Mouse (Mus musculus) cerebellum, postnatal 25 days (tissue): ENCODE measurements around the gene Pla1a.
A peak's percentile ranks its signal among the peaks of the same experiment; 100 is the strongest.
"Not testable (repeated sequence)": the region's sequence is repeated elsewhere in the genome, so short reads cannot be mapped to it uniquely, and the experiment has no call there.

ENCODE experiments used
- DNase-seq, 2 experiments: peaks; one replicate each; pipeline ENCODE4 v3.0.0; 2021; ENCODE audit warnings: mixed read lengths in 2 of 2

Pla1a gene

DNA sequence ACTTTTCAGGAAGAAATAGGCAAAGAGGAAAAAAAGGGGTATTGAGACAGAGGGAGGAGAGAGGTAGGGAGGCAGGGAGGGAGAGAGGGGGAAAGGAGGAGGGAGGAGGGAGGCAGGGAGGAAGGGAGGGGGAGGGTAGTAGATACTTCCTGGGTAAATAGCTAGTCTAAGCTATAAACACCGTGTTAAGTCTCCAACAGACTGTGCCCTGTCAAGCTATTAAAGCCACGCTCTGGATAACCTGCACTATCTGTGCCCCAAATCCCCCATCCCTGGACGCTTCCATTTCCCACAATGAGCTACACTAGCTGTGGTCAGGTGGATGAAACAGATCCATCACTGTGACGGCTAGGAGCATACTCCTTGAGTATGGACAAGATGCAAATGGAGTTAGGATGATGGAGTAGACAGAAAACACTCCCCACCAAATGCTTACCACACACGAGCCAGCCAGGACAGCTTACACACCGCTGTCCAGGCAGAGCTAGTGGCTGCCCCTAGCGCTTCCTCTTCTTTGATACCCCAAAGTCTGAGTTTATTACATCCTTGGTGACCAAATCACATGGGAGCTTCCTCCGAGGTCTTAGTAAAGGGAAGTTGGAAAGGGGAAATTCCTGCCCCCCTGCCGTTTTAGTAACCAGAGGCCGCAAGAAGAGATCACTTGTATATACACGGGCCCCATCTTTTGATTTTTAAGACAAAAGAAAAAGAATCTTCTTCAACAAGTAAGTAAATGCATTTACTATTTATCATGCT, 24.0 kb upstream of the Pla1a start:
- no peak for DNase-seq

DNA sequence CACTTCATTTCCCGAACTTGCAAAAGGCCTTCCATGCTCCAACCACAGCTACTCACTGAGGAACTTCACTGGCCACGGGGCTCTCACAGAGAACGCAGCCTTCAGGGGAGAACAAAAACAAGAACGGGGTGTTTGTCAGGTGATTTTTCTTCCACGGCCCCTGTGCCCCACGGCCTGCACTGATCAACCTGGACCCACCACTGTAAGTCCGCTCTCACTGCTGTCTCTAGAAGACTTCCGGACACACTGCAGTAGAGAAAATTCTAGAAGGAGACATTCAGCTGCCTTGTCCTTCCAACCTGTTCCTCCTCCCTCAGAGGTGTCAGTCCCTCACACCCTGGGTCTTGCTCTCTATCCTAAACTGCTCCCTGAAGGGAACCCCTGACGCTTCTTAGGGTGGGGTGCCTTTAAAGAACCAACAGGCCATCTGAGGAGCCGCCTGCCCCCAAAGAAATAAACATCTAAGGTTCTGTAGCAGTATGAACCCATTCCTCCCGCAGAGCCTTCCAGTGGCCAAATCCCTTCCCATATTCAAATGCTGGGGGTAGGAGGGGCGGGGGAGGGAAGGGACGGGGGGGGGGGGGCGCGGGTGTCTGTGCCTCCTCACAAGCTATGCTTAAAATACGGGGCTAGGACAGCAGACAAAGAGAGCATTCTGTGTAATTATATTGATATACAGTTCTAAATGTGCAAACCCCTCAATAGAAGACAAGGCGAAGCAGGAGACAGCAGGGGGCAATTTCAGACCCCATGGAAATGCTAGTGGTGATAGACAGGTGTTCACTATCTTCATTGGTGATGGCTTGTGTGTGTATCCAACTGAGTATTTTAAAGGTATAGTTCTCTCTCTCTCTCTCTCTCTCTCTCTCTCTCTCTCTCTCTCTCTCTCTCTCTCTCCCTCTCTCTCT, 22.8 kb upstream of the Pla1a start, which contains the start of gene Cd80:
TSS of gene Cd80 (plus strand) at position 51 of the 908 bp plus-strand sequence.
- no peak for DNase-seq

DNA sequence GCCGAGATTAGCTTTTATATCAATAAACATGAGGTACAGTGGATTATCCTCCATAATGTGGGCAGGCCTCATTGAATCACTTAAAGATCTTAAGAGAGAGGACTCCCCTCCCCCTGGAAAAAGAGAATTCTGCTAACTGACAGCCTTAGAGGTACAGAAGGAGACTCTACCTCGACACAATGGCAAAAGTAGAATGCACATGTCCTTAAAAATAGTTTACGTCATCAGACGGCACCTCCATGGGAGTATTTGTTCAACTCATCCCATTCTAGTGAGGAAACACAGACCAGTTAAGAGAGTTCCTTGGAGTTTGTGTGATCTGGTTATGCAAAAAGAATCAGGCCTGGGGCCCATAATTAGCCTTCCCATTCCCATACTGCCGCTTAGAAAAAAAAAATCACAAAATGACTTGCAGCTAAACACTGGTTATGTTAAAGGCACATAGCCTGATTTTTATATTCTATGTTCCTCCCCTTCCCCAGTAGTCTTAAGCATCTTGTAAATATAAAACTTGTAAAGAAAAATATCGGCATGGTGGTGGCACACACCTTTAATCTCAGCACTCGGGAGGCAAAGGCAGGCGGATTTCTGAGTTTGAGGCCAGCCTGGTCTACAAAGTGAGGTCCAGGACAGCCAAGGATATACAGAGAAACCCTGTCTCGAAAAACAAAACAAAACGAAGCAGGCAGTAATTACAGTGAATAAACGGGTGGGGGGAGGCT, 21.7 kb upstream of the Pla1a start:
- no peak for DNase-seq

DNA sequence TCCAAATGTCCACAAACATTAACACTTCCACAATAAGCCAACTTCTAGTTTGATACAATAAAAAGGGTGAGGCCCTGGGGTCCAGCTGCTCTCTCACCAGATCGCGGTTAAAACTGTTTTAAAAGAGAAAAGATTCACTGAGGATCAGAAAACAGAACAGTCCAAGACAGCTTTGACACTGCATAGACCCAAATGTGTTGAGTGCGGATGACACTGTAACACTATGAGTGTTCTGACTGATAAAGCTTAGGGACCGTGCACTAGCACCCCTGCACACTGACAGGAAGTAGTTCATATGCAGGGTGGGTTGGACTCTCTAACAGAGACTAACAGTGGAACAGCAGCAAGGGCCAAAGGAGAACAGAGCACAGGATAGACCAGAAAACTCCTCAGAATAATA, 21.0 kb upstream of the Pla1a start:
- no peak for DNase-seq

DNA sequence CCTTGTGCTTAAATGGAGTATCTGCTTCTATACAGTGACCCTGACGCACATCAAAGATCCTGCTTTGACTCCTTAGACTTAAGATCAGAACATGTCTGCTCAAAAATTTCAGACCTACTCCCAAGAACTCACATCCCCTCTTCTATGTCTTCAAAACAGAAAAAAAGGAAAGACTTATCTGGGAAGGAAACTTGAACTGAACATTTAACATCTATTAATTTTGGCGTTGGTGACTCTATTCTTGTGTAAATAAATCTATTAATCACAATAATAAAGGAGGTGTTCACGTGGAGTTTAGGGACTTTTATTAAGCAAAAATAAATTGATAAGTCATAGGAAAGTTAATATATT, 20.2 kb upstream of the Pla1a start:
- DNase-seq: no peak

DNA sequence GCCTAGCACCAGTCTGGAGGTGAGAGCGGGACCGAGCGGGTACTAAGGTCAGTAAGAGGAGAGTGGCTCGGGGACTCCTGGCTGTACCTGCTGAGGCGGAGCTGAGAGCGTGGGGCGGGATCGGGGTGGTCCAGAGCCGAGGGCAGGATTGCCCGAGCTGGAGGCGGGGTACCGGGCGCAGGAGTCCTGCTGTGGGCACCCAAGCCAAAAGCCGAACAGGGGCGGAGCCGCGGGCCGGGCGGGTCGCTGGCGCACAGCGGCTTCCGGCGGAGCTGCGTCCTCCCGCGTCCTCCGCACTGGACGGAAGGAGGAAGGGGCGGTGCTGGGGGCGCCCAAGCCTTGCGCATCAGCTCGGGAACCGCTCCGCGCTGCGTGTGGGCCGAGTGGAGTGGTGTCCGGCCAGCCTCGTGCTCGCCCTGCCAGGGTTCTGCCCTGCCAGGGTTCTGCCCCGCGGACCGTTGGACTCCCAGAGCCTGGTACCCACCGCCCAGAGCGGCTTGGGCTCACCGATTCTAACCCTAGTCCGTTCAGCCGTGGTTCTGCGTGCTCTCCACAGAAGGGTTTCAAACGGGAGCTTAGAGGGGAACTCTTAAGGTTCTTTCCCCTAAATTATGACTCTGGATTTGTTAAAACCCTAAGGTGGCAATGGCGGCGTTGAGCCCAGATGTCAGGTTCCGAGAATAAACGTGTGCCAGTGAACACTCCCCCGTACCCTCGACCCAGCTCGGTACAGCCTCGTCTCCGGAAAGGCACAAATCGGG, 19.7 kb upstream of the Pla1a start, which contains the start of gene Adprh:
TSS of gene Adprh (minus strand) at position 262 of the 761 bp plus-strand sequence.
- peak; percentile 93 to 95 for DNase-seq

DNA sequence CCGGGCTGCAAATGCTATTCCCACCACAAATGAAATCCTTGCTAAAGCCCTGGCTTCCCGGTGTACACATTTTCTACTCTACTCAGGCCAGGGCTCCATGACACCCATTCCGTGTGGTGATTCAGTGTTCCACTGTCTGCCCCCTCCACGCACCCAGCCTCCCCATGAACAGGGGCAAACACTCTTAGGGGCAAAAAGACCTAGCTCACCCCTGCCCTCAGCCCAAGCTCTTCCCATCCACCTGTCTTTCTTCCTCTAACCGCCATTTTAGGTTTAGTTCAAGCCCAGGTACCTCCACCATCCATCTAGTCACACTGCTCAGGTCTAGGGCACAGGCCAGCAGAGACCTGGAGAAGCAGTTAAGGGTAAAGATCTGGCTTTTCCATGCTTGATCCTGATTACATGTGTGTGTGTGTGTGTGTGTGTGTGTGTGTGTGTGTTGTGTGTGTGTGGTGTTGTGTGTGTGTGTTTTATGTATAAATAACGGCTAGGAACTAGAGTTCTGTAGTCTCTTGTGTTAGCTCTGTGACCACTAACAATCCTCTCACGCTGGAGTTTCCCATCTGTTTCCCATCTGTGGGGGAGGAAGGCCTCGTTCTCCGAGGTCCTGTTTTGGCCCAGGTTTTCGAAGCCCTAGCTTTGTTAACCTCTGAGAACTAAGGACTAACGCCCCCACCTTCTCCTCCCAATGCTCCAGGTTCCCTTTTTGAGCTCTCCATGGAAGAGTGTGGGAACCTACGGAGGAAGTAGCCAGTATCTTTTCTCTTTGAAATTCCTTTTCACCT, 18.7 kb upstream of the Pla1a start:
- peak in 1 of 2 experiments; percentile 40 for DNase-seq

DNA sequence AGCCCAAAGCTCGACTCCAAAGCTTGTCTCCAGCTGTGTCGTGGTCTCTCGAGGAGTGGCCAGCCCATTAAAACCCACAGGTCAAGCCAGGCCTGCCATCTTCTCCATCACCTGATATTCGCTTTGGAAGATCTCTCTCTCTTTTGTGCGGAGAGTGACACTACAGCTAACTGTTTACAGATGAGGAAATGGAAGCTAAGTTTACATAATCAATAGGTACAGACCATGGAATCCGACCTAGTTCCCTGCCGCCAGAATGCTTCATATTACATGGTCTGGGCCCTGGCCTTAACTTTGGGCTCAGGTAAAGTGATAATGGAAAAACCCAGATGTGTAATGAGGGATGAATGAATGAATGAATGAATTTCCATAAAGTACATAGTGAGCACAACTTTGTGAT, 17.8 kb upstream of the Pla1a start:
- DNase-seq: no peak

DNA sequence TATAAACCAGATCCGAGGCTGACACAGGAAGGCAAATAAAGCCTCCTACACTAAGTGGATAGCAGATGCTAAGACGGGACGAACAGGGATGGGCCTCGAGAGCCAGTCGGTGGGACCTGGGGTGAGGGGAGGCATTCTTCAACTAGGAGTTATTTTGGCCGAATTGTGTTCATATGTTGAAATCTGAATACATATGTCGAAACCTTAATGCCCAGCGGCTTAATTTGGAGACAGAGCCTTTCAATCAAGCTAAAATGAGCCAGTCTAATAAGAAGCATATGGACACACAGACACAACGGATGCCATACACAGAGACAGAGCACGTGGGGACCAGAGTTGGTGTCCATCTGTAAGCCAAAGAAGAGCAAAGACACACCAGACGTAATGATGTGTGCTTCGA, 15.5 kb upstream of the Pla1a start:
- DNase-seq: no peak

DNA sequence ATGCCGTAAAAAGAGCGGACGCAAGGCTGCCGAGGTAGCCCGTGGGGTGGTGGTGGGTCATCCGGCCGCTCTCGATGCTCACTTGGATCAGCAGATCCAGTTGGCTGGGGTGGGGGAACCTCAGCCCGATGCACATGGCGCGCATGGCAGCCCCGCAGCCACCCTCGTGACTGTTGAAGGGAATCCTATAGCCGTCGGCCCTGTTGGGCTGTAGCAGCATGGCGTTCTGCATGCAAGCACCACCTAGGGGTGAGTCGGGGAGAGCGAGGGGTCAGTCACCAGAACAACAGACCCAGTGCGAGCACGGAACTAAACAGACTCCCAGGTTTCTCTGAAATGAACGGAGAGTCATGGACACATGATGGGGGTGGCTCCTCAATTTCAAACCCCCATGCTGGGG, 14.4 kb upstream of the Pla1a start:
- DNase-seq: no peak

DNA sequence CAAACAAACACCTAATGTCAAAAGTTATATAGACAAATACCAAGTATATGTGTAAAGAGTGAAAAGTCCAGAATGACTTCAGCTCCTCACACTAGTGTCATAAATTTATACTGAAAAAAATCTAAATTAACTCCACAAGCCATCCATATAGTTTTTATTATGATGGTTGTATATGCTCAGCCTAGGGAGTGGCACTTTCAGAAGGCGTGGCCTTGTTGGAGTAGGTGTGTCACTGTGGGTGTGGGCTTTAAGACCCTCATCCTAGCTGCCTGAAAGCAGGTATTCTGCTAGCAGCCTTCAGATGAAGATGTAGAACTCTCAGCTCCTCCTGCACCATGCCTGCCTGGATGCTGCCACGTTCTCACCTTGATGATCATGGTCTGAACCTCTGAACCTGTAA, 13.2 kb upstream of the Pla1a start:
- not testable (repeated sequence) for DNase-seq

DNA sequence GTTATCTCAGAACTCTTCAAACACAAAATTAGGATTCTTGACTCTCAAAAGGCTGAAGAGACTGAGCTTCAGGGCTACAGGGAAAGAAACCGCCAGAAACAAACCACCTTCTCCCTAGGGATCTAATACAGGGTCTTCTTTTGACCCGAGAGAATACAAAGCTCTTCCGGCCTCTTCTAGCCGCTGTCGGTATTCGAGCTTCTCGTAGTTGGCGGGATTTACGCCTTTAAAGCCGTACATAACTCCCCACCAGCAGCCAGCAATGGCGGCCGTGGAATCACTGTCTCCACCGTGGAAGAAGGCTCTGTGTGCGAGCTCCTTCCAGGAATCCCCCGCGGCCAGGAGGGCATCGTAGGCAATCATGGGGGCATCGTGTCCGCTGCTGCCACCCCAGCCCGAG, 12.6 kb upstream of the Pla1a start:
- no peak for DNase-seq

DNA sequence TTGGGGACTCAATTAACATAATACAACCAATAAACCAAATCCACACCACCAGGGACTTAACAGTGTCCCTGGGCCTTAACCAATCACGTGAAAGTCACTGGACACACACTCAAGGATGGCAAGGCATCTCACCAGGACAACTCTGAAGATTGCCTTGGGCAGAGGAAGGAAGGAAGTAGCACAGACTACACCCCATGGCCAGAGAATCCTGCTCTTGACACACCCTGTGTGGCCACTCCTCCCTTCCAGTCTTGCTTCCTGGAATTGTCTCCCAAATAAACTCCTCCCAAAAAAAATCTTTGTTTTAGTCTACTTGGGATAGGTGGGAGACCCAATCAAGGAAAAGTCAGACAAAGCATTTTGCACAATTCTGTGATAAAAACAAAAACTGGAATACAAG, 12.1 kb upstream of the Pla1a start:
- DNase-seq: no peak

DNA sequence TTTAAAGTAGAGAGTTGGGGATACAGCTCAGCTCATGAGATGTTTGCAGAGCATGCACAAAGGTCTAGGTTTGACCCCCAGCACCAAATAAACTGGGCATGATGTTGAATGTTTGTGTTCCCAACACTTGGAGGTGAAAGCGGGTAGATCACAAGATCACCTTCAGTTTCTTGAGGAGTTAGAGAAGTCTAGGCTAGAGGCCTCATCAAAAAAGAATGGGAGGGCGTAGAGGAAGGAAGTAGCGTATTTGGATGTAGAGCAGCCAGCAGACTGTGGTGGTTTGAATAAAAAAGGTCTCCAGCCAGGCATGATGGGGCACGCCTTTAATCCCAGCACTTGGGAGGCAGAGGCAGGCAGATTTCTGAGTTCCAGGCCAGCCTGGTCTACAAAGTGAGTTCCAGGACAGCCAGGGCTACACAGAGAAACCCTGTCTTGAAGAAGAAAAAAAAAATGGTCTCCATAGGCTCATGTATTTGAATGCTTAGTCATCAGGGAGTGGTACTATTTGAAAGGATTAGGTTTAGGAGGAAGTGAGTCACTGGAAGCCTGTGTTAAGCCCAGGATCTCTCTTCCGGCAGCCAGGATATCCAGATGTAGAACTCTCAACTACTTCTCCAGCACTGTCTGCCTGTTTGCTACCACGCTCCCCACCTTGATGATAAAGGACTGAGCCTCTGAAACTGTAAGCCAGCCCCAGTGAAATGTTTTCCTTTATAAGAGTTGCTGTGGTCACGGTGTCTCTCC, 10.9 kb upstream of the Pla1a start:
- no peak for DNase-seq

DNA sequence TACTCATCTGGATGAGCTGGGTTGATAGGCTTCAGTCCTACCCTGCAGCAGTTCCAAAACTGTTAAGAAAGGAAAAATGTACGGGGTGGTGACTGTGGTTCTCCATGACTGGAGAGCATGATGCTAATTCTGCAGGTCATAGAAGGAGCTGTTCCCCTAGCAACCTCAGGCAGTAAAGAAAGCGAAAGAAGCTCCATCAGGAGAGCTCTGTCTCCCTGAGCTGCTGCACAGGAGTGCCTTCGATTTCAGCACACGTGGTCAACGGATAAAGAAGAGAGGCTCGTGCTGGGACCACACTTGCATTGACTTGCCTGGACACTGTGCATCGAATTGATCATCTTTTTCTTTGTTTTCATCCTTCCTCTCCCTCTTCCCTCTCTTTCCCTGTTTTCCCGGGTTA, 9.3 kb upstream of the Pla1a start:
- no peak for DNase-seq

DNA sequence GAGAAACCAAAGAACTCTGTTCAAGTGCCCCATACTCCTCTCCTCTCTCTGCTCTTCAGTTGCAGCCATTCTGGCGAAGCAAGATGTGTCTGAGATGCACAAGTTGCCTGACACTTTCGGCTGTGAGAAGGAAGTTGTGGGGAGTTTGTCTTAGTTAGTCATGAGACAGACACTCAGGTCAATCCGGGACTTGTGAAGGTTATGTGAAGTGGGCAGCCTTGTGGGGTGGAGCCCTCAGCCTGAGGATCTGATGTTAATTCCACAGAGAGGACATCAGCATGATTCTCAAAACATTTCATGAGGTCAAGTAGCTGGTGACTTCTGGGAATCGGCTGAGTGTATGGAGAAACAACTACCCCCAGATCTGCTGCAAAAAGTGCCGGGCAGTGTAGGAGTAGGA, 8.7 kb upstream of the Pla1a start:
- no peak for DNase-seq

DNA sequence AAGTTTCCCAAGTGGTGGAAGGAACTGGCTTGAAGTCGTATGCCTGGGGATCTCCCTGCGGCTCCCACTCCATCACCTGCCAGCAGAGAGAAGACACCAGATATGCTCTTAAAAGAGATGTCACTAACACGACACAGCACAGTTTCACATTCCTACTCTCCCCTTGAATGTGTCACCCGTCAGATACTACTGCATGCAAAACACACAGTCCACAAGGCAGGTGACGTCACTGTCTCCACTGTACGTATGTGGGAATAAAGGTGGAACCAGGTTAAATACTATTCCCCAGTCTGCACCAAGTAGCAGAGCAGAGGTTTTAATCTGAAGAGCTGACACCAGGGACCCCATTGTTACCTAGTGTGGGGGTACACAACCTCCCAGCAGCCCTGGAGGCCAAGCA, 7.5 kb upstream of the Pla1a start:
- DNase-seq: no peak

DNA sequence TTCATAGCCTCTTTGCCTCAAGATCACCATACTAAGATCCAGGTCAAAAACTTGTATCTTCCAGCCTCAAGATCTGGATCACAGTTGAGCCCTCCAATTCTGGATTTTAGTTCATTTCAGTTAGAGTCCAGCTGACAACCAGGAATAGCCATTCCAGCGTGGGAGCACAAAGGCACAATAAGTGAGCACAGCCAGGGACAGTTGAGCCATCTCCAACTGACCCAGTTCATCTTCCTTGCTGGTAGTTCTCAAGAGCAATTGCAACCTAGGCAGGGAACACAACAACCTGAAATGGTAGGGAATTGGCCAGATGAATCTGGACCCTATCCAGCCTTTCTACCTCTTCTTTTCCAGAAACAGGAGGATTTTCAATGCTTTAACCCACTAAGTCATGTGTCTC, 6.2 kb upstream of the Pla1a start:
- DNase-seq: no peak

DNA sequence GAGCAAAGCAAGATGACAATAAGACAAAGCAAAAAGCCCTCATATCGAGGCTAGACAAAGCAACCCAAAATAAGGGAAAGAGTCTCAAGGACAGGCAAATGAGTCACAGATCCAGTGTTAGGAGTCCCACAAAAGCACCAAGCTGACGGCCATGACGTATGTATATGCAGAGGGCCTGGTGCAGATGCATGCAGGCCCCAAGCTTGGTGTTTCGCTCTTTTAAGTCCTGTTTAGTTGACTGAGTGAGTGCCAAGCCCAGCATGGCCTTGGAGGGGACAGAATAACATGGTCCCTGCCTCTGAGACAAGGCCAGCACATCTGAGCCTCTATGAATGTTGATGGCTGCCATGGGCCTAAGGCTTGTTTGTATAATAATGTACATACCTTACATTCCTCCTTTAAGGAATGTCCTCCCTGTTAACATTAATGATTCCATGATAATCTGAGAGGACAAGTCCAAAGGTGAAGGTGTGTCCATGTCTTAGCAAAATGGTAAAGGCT, 1.4 kb upstream of the Pla1a start:
- no peak for DNase-seq

DNA sequence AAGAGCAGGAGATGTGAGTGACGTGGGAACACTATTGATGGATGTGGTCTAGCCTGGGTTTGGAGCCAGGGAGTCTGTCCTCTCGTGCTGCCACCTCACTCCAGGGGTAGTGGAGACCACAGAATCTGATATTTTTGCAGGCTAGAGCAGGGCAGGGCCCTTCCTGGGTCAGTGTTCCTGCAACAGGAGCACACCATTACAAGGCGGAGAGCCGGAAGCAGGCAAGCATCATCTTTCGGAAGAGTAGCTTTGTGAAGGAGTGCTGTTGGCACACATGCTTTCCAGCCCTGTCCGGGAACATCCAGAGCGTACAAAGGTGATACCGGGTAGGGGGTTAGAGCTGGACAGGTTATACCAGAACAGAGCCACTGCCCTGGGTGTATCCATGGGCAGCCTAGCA, 569 bp upstream of the Pla1a start:
- no peak for DNase-seq
